Mouse (Mus musculus) limb, embryonic 11.5 days (tissue): ENCODE data around the gene Efnb2. TPM values are rescaled to one million over a fixed set of nuclear protein-coding genes. Genes with fewer than 3 reads are reported as not detected.

ENCODE experiments used
- ATAC-seq: fragments of 200-750 bp; cut with Nextera tagmentation; 2 replicates; pipeline ENCODE4 v1.8.0; 2017; ENCODE audit warnings: low read depth; ENCODE audit not compliant: insufficient number of reproducible peaks, low FRiP score, low TSS enrichment
- DNase-seq: peaks from one replicate; pipeline ENCODE4 v3.0.0-alpha.2; 2015; ENCODE audit warnings: low spot score
- H3K27ac ChIP-seq: fragments of 300-500 bp; sonication (generic); replicated peaks from 2 replicates; pipeline ENCODE4 v1.5.1; 2014; ENCODE audit warnings: low read depth, mild to moderate bottlenecking, low read length
- H3K27me3 ChIP-seq: fragments of 300-500 bp; sonication (generic); 2 replicates; pipeline ENCODE4 v1.6.1; 2014; ENCODE audit warnings: mild to moderate bottlenecking, low read length, mixed read lengths; ENCODE audit not compliant: control insufficient read depth, insufficient read depth
- H3K36me3 ChIP-seq: fragments of 300-500 bp; sonication (generic); 2 replicates; pipeline ENCODE4 v1.6.1; 2014; ENCODE audit warnings: mild to moderate bottlenecking, low read length, moderate library complexity, mixed read lengths; ENCODE audit not compliant: control insufficient read depth, insufficient read depth
- H3K4me1 ChIP-seq: fragments of 300-500 bp; sonication (generic); 2 replicates; pipeline ENCODE4 v1.6.1; 2014; ENCODE audit warnings: low read length, mixed read lengths; ENCODE audit not compliant: control insufficient read depth, insufficient read depth
- H3K4me2 ChIP-seq: fragments of 300-500 bp; sonication (generic); 2 replicates; pipeline ENCODE4 v1.6.1; 2014; ENCODE audit warnings: low read depth, mild to moderate bottlenecking, moderate library complexity; ENCODE audit not compliant: severe bottlenecking
- H3K4me3 ChIP-seq: fragments of 300-500 bp; sonication (generic); 2 replicates; pipeline ENCODE4 v1.5.1; 2014; ENCODE audit warnings: low read depth, low read length
- H3K9ac ChIP-seq: fragments of 300-500 bp; sonication (generic); 2 replicates; pipeline ENCODE4 v1.6.1; 2014; ENCODE audit warnings: mild to moderate bottlenecking, low read length
- H3K9me3 ChIP-seq: fragments of 300-500 bp; sonication (generic); 2 replicates; pipeline ENCODE4 v1.6.1; 2016; ENCODE audit warnings: low read length; ENCODE audit not compliant: control insufficient read depth
- WGBS: fragments of 180-500 bp; shearing (Covaris S2); extraction: QIAGEN DNeasy Blood & Tissue Kit; methylation state at CpG from one replicate; pipeline ENCODE4 v1.1.7; 2014; 5-methylcytosine and 5-hydroxymethylcytosine counted together
- polyA plus RNA-seq: library from polyadenylated mRNA; unstranded; fragments of >200 nt; fragmentation: Nextera tagmentation; extraction: Ambion mirVana; gene quantifications from 2 replicates; pipeline ENCODE4 v1.2.1, GENCODE M21; 2014

Efnb2 gene
- polyA plus RNA-seq, 1 experiment from 2014 or later, result 26.3 TPM

DNA sequence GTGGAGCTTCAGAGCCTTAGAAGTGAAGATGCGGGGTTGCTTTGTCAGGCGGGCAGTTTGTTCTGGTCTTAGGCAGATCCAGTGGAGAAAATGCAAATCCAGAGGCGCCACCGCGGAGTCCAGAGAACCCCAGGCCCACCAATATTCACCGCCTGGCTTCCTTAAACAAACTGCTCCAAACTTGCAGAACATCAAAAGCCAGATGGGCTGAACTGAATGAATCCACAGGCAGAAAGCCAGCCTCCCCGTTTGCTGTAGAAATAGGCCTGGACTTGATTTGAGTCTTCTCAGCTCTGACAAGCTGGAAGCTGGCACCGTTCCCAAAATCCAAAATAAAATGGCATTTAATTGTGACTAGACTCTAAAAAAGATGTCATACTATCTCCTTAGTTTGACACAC lies 11.1 kb downstream of the Efnb2 start:
- ATAC-seq (no peak), DNase-seq (no peak)
- WGBS, result 45% methylated on average over 8 of the region's 8 CpGs
- H3K9me3 ChIP-seq, result no peaks in the 10 kb centered on the region
- no peaks in the 10 kb centered on the region; the same call in none of the 2 replicates for H3K36me3 ChIP-seq
- H3K4me3 ChIP-seq, result no peak overlapping the region
- no peak overlapping the region for H3K27ac ChIP-seq
- no peaks in the 10 kb centered on the region for H3K27me3 ChIP-seq
- no peak overlapping the region for H3K9ac ChIP-seq
- H3K4me2 ChIP-seq, result no peak overlapping the region
- H3K4me1 ChIP-seq, result peaks cover 22% of the 10 kb centered on the region

DNA sequence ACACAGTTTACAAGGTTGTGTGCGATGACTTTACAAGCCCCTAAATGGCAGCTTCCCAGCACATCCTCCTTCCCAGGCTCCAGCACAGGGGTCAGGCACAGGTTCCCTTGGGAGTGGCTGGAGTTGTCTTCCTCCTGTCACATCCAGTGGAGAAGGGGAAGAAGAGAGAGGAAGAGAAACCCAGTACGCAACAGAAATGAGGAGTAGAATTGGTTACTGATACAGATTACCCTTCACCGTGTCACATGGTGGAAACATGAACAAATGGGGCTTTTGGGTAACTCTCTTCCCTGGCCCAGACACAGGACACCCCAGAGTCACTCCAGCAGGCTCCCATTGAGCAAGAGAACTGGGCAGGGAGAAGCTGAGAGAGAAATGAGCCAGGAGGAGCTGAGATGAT lies 11.5 kb downstream of the Efnb2 start:
- H3K27me3 ChIP-seq, result no peaks in the 10 kb centered on the region
- no peak overlapping the region for H3K27ac ChIP-seq
- H3K36me3 ChIP-seq, result no peaks in the 10 kb centered on the region; the same call in none of the 2 replicates
- H3K4me2 ChIP-seq, result no peak overlapping the region
- H3K9me3 ChIP-seq, result no peaks in the 10 kb centered on the region
- H3K9ac ChIP-seq, result no peak overlapping the region
- ATAC-seq (no peak), DNase-seq (no peak)
- no peak overlapping the region for H3K4me3 ChIP-seq
- H3K4me1 ChIP-seq, result peaks cover 22% of the 10 kb centered on the region
- 80% methylated on average over 3 of the region's 3 CpGs for WGBS

DNA sequence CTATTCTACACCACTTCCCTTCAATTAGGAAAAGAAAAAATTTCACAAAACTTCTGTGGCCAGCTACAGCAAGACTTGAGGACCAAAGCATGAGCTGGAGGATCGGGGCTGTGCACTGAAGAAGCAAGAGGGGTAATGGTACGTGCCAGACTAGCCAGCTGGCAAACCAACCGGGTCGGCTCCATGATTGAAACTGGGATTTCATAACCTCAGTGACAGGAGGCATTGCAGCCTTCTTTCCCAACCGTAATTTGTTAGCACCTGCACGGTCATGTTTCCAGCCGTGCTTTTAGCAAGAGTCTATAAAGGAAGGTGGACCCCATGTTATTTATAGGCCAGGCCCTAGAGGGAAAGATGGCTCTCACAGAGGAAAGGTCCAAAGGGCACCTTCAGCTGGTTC lies 12.4 kb downstream of the Efnb2 start:
- H3K4me3 ChIP-seq, result no peak overlapping the region
- no peak overlapping the region for H3K4me2 ChIP-seq
- no peaks in the 10 kb centered on the region for H3K27me3 ChIP-seq
- no peak overlapping the region for H3K27ac ChIP-seq
- 49% methylated on average over 7 of the region's 7 CpGs for WGBS
- no peaks in the 10 kb centered on the region; the same call in none of the 2 replicates for H3K36me3 ChIP-seq
- peaks cover 19% of the 10 kb centered on the region for H3K4me1 ChIP-seq
- no peak overlapping the region for H3K9ac ChIP-seq
- ATAC-seq, result no peak
- no peak for DNase-seq
- no peaks in the 10 kb centered on the region for H3K9me3 ChIP-seq

DNA sequence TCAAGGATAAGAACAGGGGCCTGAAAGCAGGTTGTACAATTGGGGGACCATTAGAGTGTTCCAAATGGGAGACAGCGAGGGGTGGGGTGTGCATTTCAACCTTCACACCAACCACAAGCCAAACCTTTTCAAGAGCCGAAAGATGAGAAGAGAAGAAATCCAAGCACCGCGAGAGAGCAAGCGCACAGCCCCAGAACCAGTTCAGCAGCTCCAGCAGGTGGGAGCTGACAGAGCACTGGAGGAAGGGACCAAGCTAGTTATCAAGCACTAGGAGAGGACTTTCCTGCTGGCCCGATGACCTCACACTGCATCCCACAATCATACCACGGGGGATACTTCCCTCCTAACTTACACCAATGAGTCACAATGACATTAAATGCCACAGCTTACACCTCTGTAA lies 13.2 kb downstream of the Efnb2 start:
- no peaks in the 10 kb centered on the region for H3K9me3 ChIP-seq
- peaks cover 19% of the 10 kb centered on the region for H3K4me1 ChIP-seq
- H3K4me3 ChIP-seq, result no peak overlapping the region
- H3K36me3 ChIP-seq, result no peaks in the 10 kb centered on the region; the same call in none of the 2 replicates
- no peaks in the 10 kb centered on the region for H3K27me3 ChIP-seq
- no peak overlapping the region for H3K9ac ChIP-seq
- DNase-seq (no peak), ATAC-seq (no peak)
- 76% methylated on average over 7 of the region's 7 CpGs for WGBS
- H3K4me2 ChIP-seq, result no peak overlapping the region
- H3K27ac ChIP-seq, result no peak overlapping the region

DNA sequence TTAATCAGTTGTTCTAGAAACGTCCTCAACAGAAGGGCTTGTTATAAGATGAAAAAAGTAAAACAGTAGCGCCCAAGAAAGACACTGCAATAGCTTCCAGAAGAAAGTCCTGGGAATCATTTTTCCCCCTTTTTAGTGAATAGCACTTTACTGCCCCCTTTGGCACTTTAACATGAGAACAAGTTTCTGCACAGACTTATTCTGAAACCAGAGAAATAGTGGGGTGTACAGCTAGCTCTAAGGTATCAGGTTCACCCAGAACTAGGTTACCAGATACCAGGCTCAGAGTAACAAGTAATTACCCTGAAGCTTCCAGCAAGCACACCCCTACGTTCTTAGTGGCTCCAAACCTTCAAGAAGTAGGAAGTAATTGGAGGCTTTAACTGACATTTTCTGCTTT lies 13.7 kb downstream of the Efnb2 start:
- Histone ChIP-seq H3K4me3 (no peak overlapping the region), H3K9ac (no peak overlapping the region), H3K9me3 (no peaks in the 10 kb centered on the region), H3K4me1 (peaks cover 19% of the 10 kb centered on the region), H3K36me3 (no peaks in the 10 kb centered on the region; the same call in none of the 2 replicates), H3K4me2 (no peak overlapping the region), H3K27me3 (no peaks in the 10 kb centered on the region), H3K27ac (no peak overlapping the region)
- WGBS, result 68% methylated on average over 3 of the region's 3 CpGs
- no peak for DNase-seq
- no peak for ATAC-seq

DNA sequence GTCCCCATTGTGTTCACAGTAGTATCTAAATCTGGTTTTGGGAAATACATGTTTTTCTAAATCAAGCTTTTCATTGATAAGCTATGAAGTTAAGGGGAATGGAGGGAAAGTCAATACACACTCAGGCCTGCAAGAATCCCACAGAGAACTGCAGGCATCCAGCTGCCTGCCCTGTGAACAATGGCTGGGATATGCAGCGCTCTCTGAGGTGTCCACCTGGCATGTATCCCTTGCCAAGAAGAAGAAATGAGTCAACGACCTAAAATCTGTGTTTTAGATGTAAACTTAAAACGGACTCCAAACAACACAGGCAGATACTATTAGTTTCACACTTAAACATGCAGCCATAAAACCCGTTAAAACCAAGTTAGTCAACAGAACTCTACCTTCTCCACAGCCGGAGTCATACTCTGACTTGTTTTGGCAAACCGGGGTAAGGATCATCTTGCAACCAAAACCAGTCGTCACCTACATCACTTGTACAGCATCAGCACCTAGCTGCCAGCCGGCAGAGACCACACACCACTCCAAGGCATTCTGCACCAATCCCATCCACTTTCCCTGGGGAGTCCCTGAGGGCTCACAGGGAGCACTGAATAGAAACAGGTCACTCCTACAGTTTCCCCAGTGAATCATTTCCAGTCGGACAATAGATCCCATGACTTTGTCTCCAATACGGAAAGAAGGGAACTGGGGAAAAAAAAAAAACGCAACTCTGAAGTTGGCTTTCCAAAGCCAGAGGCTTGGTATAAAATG lies 16.7 kb downstream of the Efnb2 start:
- Histone ChIP-seq H3K27ac (no peak overlapping the region), H3K36me3 (no peaks in the 10 kb centered on the region; the same call in 1 of the 2 replicates), H3K27me3 (no peaks in the 10 kb centered on the region), H3K9ac (no peak overlapping the region), H3K4me1 (peaks cover 9% of the 10 kb centered on the region), H3K9me3 (no peaks in the 10 kb centered on the region), H3K4me2 (no peak overlapping the region), H3K4me3 (no peak overlapping the region)
- no peak for DNase-seq
- ATAC-seq, result no peak
- 79% methylated on average over 11 of the region's 11 CpGs for WGBS

DNA sequence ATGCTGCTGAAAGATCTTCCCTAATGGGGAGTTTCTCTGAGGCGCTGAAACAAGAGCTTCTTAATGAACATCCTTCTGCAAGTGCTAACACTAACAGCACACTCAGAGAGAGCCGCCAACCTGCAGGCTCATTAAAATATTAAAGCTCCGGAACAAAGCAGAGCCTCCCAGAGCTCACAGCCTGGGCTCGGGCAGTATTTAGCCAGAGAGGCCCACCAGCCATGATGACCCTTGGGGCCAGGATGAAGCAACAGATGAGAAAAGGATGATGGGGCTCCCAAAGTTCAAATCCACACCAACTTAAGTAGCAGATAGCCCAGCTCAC lies 20.8 kb downstream of the Efnb2 start:
- Histone ChIP-seq H3K9me3 (no peaks in the 10 kb centered on the region), H3K4me1 (peaks cover 4% of the 10 kb centered on the region; the same call in 1 of the 2 replicates), H3K4me2 (no peak overlapping the region), H3K27me3 (no peaks in the 10 kb centered on the region), H3K27ac (no peak overlapping the region), H3K4me3 (no peak overlapping the region), H3K9ac (no peak overlapping the region), H3K36me3 (no peaks in the 10 kb centered on the region; the same call in 1 of the 2 replicates)
- WGBS, result 8% methylated on average over 4 of the region's 4 CpGs
- DNase-seq, result no peak
- ATAC-seq, result no peak

DNA sequence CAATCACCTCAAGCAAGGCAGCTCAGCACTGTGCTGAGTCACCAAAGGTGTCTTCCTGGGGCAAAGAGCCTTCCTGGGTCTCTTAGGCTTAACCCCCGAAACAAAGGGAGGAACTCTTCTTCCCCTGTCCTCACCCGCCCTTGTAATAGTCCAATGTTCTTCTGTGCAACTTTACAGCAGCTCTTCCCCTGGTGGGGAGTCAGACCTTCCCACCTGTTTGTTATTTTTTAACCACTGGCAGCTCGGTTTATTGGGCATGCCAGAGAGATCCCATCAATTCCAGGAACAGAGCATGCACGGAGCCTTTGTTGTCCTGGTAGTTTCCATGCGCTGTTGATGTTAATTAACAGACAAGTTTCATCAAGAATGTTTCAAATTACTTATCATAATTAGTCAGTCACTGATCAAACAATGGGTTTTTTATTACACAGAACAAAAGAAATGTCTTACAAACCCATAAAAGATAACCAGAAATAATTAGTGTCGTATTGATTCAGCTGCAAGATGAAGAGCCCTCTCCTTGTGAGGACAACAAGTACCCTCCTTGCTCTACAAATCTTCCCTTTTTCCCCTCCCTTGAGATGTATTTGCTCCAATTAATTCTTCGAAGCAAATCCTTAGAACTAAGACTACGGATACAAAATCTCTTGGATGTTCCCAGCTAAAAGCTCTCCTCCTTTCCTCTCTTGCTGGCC lies 21.3 kb downstream of the Efnb2 start:
- Histone ChIP-seq H3K27ac (no peak overlapping the region), H3K4me1 (peaks cover 4% of the 10 kb centered on the region; the same call in 1 of the 2 replicates), H3K4me2 (no peak overlapping the region), H3K4me3 (no peak overlapping the region), H3K9ac (no peak overlapping the region), H3K36me3 (no peaks in the 10 kb centered on the region; the same call in 1 of the 2 replicates), H3K9me3 (no peaks in the 10 kb centered on the region), H3K27me3 (no peaks in the 10 kb centered on the region)
- 27% methylated on average over 8 of the region's 8 CpGs for WGBS
- no peak for ATAC-seq
- DNase-seq, result no peak
